Mouse (Mus musculus) CD4-positive, CD25-positive, alpha-beta regulatory T cell, adult 9 weeks (primary cell): ENCODE data around the gene Trhr2. TPM values are rescaled to one million over a fixed set of nuclear protein-coding genes. Genes with fewer than 3 reads are reported as not detected.

Experiments
- polyA plus RNA-seq: library from polyadenylated mRNA; unstranded; fragments of 100-300 nt; shearing (Covaris generic); gene quantifications from one replicate; pipeline ENCODE4 v1.2.1, GENCODE M21; 2017

The Trhr2 gene
- polyA plus RNA-seq = not detected

GRCm38 (mm10) chr8:122360696-122361416 is at the start of gene Trhr2:
Gene Trhr2, minus strand, starts transcription at chr8:122360746.

GRCm38 (mm10) chr8:122376365-122377231 is 16.1 kb upstream of the Trhr2 start, which contains the start of gene Zc3h18:
Gene Zc3h18, plus strand, starts transcription at chr8:122376609.

Other genes with a start within 250 kb of the Trhr2 start
- 0.79 TPM for gene Zfpm1, start 78.6 kb downstream of the Trhr2 start, polyA plus RNA-seq
- 53.9 TPM for gene Zc3h18, start 15.9 kb upstream of the Trhr2 start, polyA plus RNA-seq
- 0.92 TPM for gene Il17c, start 61.3 kb upstream of the Trhr2 start, polyA plus RNA-seq
- 1,044 TPM for gene Cyba, start 72.2 kb upstream of the Trhr2 start, polyA plus RNA-seq
- gene Mvd, start 82.7 kb upstream of the Trhr2 start, polyA plus RNA-seq = 29.2 TPM
- gene Snai3, start 100.0 kb upstream of the Trhr2 start, polyA plus RNA-seq = 5.2 TPM
- 29.5 TPM for gene Rnf166, start 115.3 kb upstream of the Trhr2 start, polyA plus RNA-seq
- gene Ctu2, start 115.4 kb upstream of the Trhr2 start, polyA plus RNA-seq = 70.3 TPM
- 5.2 TPM for gene Piezo1, start 190.6 kb upstream of the Trhr2 start, polyA plus RNA-seq
- 11.4 TPM for gene Cdt1, start 207.3 kb upstream of the Trhr2 start, polyA plus RNA-seq
- 264 TPM for gene Aprt, start 216.2 kb upstream of the Trhr2 start, polyA plus RNA-seq